Mouse (Mus musculus) erythroblast, embryonic 14.5 days (primary cell): Measurements from ENCODE around the gene Rora.

Experiments used
- GATA1 ChIP-seq: IDR thresholded peaks from 2 replicates; pipeline ENCODE4 v1.6.1; 2012; ENCODE audit warnings: low read length, inconsistent platforms, mixed read lengths
- TAL1 ChIP-seq: IDR thresholded peaks from 3 replicates; pipeline ENCODE4 v1.6.1; 2012; ENCODE audit warnings: low read length, inconsistent platforms, mixed read lengths

DNA sequence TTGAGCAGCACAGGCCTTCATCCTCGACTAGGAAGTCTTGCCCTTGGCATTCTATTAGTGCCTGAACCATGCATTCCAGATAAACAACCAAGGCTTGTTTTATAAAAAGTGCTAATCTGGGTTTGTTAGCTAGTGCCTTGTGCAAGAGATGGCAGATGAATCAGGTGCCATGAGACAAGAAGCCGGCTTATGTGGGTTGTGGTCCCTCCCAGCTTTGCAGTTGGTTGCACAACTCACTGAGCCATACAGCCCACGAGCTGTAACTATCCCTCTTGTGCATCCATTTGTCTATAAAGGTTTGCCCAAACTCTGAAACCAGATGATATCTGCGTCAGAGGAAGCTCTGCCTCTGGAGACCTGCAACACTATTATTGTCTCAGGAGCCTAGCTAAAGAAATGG lies 713.5 kb downstream of the Rora start:
- no peak for TF ChIP-seq GATA1
- TF ChIP-seq TAL1 = no peak
